Mouse (Mus musculus): ENCODE results near the gene Cdk17.

DNA sequence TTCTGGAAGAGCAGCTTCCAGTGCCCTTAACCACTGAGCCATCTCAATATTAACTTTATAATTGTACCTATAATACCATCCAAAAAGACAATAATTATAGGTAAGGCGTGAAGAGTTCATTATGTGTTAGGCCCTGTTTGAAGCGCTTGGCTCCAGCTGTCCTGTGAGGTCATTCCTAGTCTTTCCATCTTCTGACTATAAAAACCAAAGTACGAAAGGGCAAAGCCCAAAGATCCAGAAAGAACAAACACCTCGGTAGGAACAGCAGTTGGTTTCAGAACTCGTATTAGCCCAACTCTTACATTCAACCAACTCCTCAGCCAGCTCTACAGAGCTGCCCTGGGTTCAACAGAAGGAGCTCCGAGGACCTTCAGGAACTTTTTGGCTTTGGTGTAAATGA is 48.7 kb upstream of the Cdk17 start:
- no peak for TF ChIP-seq POLR2A (IDR thresholded peaks at IDR 0.05; ENCODE audit: borderline replicate concordance, low read depth, low read length)
- TF ChIP-seq CTCF (IDR thresholded peaks at IDR 0.05; ENCODE audit: low read depth, low read length) = no peak

All from bone marrow macrophage, adult 2 months (primary cell).